Mouse (Mus musculus): ENCODE measurements around the gene Zbtb37. TPM values are rescaled to one million over a fixed set of nuclear protein-coding genes. Genes with fewer than 3 reads are reported as not detected.

Gene Zbtb37
- polyA plus RNA-seq, 1 experiment from 2014 or later = 10.5 TPM

GRCm38 (mm10) chr1:160968643-160969042, 66.0 kb downstream of the Zbtb37 start:
- Histone ChIP-seq H3K9ac (ENCODE audit: low read length) (no peak overlapping the region), H3K27me3 (replicated peaks; ENCODE audit: control insufficient read depth, insufficient read depth, low read length) (no peaks in the 10 kb centered on the region), H3K4me3 (ENCODE audit: low read depth, low read length) (no peak overlapping the region), H3K4me1 (ENCODE audit: control insufficient read depth, insufficient read depth, low read length) (no peaks in the 10 kb centered on the region), H3K4me2 (ENCODE audit: low read length) (no peak overlapping the region), H3K36me3 (ENCODE audit: control insufficient read depth, insufficient read depth, low read length) (peaks cover 68% of the 10 kb centered on the region), H3K27ac (ENCODE audit: low read depth, low read length) (no peak overlapping the region), H3K9me3 (replicated peaks; ENCODE audit: control insufficient read depth, low read length) (no peaks in the 10 kb centered on the region)
- 88% methylated on average over 5 of the region's 5 CpGs for WGBS
- DNase-seq (ENCODE audit: low spot score) = no peak
- ATAC-seq = no peak

DNA sequence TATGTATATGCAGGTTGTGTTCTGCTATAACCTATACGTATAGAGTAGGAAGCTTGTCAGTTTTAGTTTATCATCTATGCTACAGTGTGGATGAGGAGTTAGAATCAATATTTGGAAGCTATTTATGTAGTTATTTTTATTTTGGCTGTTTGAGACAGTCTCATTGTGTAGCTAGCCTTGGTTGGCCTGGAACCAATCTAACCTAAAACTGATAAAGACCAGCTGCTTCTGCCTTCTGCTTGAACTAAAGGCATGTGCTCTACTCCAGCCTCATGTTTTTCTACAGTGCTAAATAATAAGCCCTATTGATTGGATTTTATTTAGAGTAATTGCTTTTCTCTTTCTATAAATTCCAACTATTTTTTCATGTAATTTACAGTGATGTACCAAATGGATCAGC, 67.4 kb downstream of the Zbtb37 start:
- ATAC-seq (no peak), DNase-seq (ENCODE audit: low spot score) (no peak)
- no peaks in the 10 kb centered on the region for H3K27me3 ChIP-seq (replicated peaks; ENCODE audit: control insufficient read depth, insufficient read depth, low read length)
- no peaks in the 10 kb centered on the region for H3K9me3 ChIP-seq (replicated peaks; ENCODE audit: control insufficient read depth, low read length)
- H3K4me3 ChIP-seq (ENCODE audit: low read depth, low read length) = no peak overlapping the region
- no peak overlapping the region for H3K27ac ChIP-seq (ENCODE audit: low read depth, low read length)
- H3K4me2 ChIP-seq (ENCODE audit: low read length) = no peak overlapping the region
- 77% methylated on average over 1 of the region's 1 CpGs for WGBS
- H3K4me1 ChIP-seq (ENCODE audit: control insufficient read depth, insufficient read depth, low read length) = no peaks in the 10 kb centered on the region
- H3K9ac ChIP-seq (ENCODE audit: low read length) = no peak overlapping the region
- H3K36me3 ChIP-seq (ENCODE audit: control insufficient read depth, insufficient read depth, low read length) = peaks cover 73% of the 10 kb centered on the region

GRCm38 (mm10) chr1:160963199-160963598, 71.5 kb downstream of the Zbtb37 start:
- Histone ChIP-seq H3K4me3 (ENCODE audit: low read depth, low read length) (no peak overlapping the region), H3K27ac (ENCODE audit: low read depth, low read length) (no peak overlapping the region), H3K4me2 (ENCODE audit: low read length) (no peak overlapping the region), H3K9ac (ENCODE audit: low read length) (no peak overlapping the region), H3K9me3 (replicated peaks; ENCODE audit: control insufficient read depth, low read length) (no peaks in the 10 kb centered on the region), H3K36me3 (ENCODE audit: control insufficient read depth, insufficient read depth, low read length) (peaks cover 76% of the 10 kb centered on the region), H3K27me3 (replicated peaks; ENCODE audit: control insufficient read depth, insufficient read depth, low read length) (no peaks in the 10 kb centered on the region), H3K4me1 (ENCODE audit: control insufficient read depth, insufficient read depth, low read length) (no peaks in the 10 kb centered on the region)
- ATAC-seq = no peak
- WGBS = 90% methylated on average over 7 of the region's 7 CpGs
- no peak for DNase-seq (ENCODE audit: low spot score)

Other genes starting within 250 kb of the Zbtb37 start
- gene Rabgap1l, start 241.6 kb downstream of the Zbtb37 start, polyA plus RNA-seq (2014; fragmentation: Nextera tagmentation; extraction: Ambion mirVana) = 25.6 and 35.8 TPM in 2 replicates
- gene Rc3h1, start 128.4 kb downstream of the Zbtb37 start, polyA plus RNA-seq (2014; fragmentation: Nextera tagmentation; extraction: Ambion mirVana) = 7.1 and 10.4 TPM in 2 replicates
- 1.1 and 1.9 TPM in 2 replicates for gene Serpinc1, start 56.3 kb downstream of the Zbtb37 start, polyA plus RNA-seq (2014; fragmentation: Nextera tagmentation; extraction: Ambion mirVana)
- 38.4 and 41.3 TPM in 2 replicates for gene Dars2, start 35.8 kb upstream of the Zbtb37 start, polyA plus RNA-seq (2014; fragmentation: Nextera tagmentation; extraction: Ambion mirVana)
- gene Cenpl, start 35.9 kb upstream of the Zbtb37 start, polyA plus RNA-seq (2014; fragmentation: Nextera tagmentation; extraction: Ambion mirVana) = 22.7 and 27.5 TPM in 2 replicates
- 17.2 and 17.7 TPM in 2 replicates for gene Klhl20, start 96.7 kb upstream of the Zbtb37 start, polyA plus RNA-seq (2014; fragmentation: Nextera tagmentation; extraction: Ambion mirVana)
- 22.7 and 27.0 TPM in 2 replicates for gene Ankrd45, start 107.8 kb upstream of the Zbtb37 start, polyA plus RNA-seq (2014; fragmentation: Nextera tagmentation; extraction: Ambion mirVana)
- gene Tex50, start 124.5 kb upstream of the Zbtb37 start, polyA plus RNA-seq (2014; fragmentation: Nextera tagmentation; extraction: Ambion mirVana) = not detected in 2 replicates
- 256 and 281 TPM in 2 replicates for gene Prdx6, start 216.4 kb upstream of the Zbtb37 start, polyA plus RNA-seq (2014; fragmentation: Nextera tagmentation; extraction: Ambion mirVana)

Data from forebrain, embryonic 14.5 days (tissue).